Mouse (Mus musculus) liver, adult 2 months (tissue): ENCODE data around the gene Ap1s2.

ENCODE experiments used
- CTCF ChIP-seq: fragments of 200-500 bp; IDR thresholded peaks from 2 replicates; pipeline ENCODE4 v1.5.1; 2011; ENCODE audit warnings: low read depth, low read length, control low read depth
- POLR2A ChIP-seq: fragments of 200-500 bp; IDR thresholded peaks from 2 replicates; pipeline ENCODE4 v1.6.1; 2011; ENCODE audit warnings: low read length, control low read depth; ENCODE audit not compliant: insufficient read depth; ENCODE audit errors: extremely low read depth

DNA sequence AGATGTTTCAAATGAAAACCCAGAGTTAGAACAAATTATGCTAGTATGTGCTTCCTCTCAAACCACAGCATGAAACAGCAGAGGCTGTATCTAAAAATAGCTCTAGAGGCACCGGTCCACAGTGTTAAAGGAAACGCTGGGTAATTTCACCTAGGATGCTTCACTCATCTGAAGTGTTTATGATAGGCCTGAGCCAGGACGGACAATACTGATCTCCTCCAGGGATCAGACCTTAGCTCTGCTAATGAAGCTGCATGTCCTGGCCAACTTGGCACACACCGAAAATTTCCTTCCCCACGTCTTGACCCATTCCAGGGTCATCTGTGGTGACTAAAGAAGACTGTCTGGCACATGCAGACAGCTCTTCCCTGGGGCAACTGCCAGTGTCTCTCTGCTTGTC is 29.4 kb upstream of the Ap1s2 start:
- no peak for TF ChIP-seq POLR2A
- TF ChIP-seq CTCF: no peak
